Mouse (Mus musculus) adrenal gland, adult 10 weeks (tissue): ENCODE measurements around the gene Rspo1. TPM values are rescaled to one million over a fixed set of nuclear protein-coding genes. Genes with fewer than 3 reads are reported as not detected.

Experiments
- polyA plus RNA-seq: library from polyadenylated mRNA; stranded (reverse); fragments of 350-450 nt; fragmentation: Illumina TruSeq; extraction: RNeasy Lipid Tissue Mini Kit (QIAGEN cat#74804); gene quantifications from one replicate; pipeline ENCODE4 v1.2.3, GENCODE M21; 2014; ENCODE audit warnings: low read depth, low replicate concordance

Rspo1 gene
- polyA plus RNA-seq, result 1.8 TPM

DNA sequence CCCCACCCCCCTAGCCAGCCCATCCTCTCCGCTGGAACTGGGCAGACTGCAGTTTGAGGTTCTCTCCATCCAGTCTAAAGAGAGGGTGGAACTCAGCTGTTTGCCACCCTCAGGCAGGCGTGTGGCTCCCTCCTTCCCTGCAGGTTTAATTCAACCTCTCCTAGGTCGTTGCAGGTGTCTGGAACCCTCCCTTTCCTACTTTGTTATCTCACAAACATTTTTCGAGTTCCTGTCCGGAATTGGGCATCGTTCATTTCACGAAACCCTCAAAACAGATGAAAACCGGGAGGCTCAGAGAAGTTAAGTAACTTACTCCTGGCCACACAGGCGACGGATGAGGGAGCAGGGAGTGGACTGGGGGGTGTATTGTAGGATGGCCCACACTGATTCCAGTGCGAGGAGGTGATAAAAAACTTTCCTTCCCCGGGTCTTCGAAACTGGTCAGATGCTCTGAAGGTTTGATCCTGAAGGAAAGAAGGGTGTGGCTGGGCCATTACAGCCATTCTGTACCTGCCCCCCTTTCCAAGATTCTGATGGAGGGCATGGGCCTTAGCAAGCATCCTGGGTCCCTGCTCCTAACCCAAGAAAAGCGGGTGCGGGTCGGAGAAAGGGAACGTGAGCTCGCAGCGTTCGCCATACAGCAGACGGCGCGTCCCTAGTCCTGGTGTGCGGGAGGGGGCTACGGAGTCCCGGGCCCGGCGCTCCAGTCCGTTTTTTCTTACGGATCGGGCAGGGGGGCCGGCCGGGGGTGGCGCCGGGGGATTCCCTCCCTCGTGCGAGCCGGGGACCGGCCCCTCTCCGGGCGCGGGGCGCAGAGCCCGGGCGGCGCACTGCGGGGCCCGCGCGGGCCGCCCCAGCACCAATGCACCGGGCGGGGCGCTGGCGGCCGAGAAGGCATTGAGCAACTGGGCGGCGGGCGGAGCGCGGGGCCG, at the start of gene Rspo1:
TSS of gene Rspo1 (plus strand) at position 760 of the 932 bp plus-strand sequence.

DNA sequence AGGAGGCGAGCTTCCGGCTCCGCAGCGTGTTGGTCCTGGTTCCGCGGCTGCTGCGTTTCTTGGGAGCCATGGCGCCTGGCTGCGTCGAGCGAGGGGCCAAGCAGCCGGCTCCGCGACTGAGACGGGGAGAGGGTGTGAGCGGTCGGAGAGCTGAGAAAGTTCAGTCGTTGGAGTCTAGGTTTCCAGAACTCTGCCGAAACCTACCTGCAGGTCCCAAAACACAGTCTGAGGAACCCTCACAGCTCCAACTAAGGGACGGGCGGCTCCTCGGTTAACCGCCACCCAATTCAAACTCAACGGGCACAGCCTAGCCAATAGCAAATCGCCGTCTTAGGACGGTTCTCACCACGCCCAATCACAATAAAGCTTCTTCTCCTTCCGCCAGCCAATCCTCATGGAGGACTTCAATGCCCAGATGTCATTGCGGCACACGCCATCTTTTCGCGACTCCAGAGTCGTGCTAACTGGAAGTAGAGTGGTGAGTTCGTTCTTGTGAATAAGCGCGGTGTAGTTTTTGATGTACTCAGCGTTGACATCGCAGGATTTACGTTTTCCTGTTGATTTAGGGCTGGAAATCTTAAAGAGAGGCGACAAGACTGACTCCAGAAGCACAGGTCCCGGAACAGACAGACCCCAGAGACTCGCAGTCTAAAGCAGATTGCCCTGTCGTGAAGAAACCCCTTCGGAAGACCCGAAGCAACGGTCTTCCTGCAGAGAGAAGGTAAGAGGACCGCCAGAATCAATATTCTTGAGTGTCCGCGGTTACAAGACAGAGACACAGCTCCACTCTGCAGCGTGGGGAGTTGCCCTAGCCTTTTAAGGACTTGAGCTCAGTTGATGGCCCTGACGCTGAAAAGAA, 49.4 kb upstream of the Rspo1 start, which contains the start of gene 9930104L06Rik:
TSS of gene 9930104L06Rik (plus strand) at position 436 of the 859 bp plus-strand sequence.

DNA sequence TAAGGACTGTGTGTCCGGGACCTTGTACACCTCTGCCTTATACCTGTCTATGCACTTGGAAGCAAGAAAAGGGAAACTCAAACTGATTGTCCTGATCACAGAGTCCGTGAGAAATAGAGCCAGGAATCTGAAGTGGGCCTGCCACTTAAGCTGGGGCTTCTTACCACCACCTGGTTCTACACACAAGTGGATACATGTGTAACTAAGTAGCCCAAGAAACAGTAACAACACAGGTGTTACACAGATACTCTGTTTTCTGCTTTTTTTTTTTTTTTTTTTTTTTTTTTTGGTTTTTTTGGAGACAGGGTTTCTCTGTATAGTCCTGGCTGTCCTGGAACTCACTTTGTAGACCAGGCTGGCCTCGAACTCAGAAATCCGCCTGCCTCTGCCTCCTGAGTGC, 47.0 kb upstream of the Rspo1 start, which contains the start of gene Cdca8:
TSS of gene Cdca8 (minus strand) at position 101 of the 400 bp plus-strand sequence.

DNA sequence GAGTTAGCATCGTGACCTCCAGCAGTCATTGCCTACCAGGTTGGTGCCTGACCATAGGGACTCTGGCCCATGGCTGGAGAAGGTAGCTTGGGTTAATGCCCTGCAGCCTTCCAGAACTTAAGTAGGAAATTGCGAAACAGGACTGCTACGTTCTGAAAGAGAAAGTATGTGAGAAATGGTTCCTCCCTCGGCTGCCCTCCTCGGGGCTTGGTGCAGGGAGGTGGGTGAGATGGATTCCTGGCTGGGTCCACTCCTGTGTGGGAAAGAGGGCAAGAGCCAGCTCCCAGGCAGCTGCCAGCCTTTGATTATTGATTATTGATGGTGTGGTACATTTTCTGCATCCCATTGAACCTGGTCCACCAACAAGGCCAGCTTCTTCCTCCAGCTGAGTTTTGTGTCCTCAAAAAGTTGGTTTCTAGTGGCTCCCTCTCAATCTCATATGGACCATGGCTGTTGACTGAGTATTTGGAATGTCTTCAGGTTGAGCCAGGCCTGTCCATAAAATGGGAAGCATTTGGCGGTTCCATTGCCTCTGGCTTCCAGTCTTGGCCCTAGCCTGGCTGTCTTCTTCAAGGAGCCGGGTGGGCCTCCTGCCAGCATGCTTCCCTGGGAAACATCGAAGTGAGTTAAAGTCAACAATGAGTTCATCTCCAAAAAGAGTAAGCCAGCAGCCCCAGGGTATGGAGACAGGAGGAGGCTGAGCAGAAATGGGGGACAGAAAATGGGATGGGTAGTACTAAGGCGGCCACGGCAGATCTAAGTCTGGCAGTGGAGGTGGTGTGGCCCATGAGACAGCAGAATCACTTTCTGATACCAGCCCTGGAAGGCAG, 29.8 kb downstream of the Rspo1 start, which contains the start of gene Gnl2:
TSS of gene Gnl2 (plus strand) at position 780 of the 830 bp plus-strand sequence.

Other genes with a start within 250 kb of the Rspo1 start
- gene Inpp5b, start 244.6 kb upstream of the Rspo1 start, polyA plus RNA-seq, result 12.0 TPM
- gene Mtf1, start 184.3 kb upstream of the Rspo1 start, polyA plus RNA-seq, result 11.6 TPM
- 37.0 TPM for gene Yrdc, start 135.8 kb upstream of the Rspo1 start, polyA plus RNA-seq
- 2.3 TPM for gene 1110065P20Rik, start 135.2 kb upstream of the Rspo1 start, polyA plus RNA-seq
- gene Maneal, start 124.3 kb upstream of the Rspo1 start, polyA plus RNA-seq, result 2.3 TPM
- gene Epha10, start 105.5 kb upstream of the Rspo1 start, polyA plus RNA-seq, result 0.12 TPM
- gene 9930104L06Rik, start 49.4 kb upstream of the Rspo1 start, polyA plus RNA-seq, result 7.6 TPM
- 9.7 TPM for gene Cdca8, start 47.1 kb upstream of the Rspo1 start, polyA plus RNA-seq
- gene Gnl2, start 30.2 kb downstream of the Rspo1 start, polyA plus RNA-seq, result 60.3 TPM
- not detected for gene Dnali1, start 79.3 kb downstream of the Rspo1 start, polyA plus RNA-seq
- gene Snip1, start 80.2 kb downstream of the Rspo1 start, polyA plus RNA-seq, result 14.4 TPM
- gene Meaf6, start 98.7 kb downstream of the Rspo1 start, polyA plus RNA-seq, result 22.6 TPM
- not detected for gene Zc3h12a, start 141.4 kb downstream of the Rspo1 start, polyA plus RNA-seq